Mouse (Mus musculus): ENCODE measurements around the gene Kmt2e. TPM values are rescaled to one million over a fixed set of nuclear protein-coding genes. Genes with fewer than 3 reads are reported as not detected.

The Kmt2e gene
- polyA plus RNA-seq, 1 experiment from 2014 or later = 69.0 TPM

- Histone ChIP-seq H3K27ac (no peak overlapping the region), H3K4me3 (no peak overlapping the region), H3K4me1 (peaks cover 19% of the 10 kb centered on the region; the same call in 1 of the 2 replicates), H3K27me3 (ENCODE audit: insufficient read depth, poor library complexity, severe bottlenecking) (no peaks in the 10 kb centered on the region), H3K36me3 (peaks cover 28% of the 10 kb centered on the region), H3K9me3 (no peaks in the 10 kb centered on the region)
- WGBS = 43% methylated on average over 1 of the region's 1 CpGs
- DNase-seq (ENCODE audit: low spot score) = no peak
These were observed 6.7 kb upstream of the Kmt2e start for GRCm38 (mm10) chr5:23427501-23427900.

GRCm38 (mm10) chr5:23431070-23431864 is 3.0 kb upstream of the Kmt2e start:
- H3K9me3 ChIP-seq = no peaks in the 10 kb centered on the region
- H3K27ac ChIP-seq = peak overlapping the region; percentile 100; the same call in 1 of the 2 replicates
- peaks cover 19% of the 10 kb centered on the region; the same call in 1 of the 2 replicates for H3K4me1 ChIP-seq
- WGBS = 26% methylated on average over 10 of the region's 10 CpGs
- peaks cover 9% of the 10 kb centered on the region; the same call in 1 of the 2 replicates for H3K36me3 ChIP-seq
- H3K27me3 ChIP-seq (ENCODE audit: insufficient read depth, poor library complexity, severe bottlenecking) = no peaks in the 10 kb centered on the region
- H3K4me3 ChIP-seq = peak overlapping the region; percentile 86
- no peak for DNase-seq (ENCODE audit: low spot score)

GRCm38 (mm10) chr5:23431948-23432707 is 2.1 kb upstream of the Kmt2e start:
- peak overlapping the region; percentile 100 for H3K27ac ChIP-seq
- DNase-seq (ENCODE audit: low spot score) = no peak
- 6% methylated on average over 10 of the region's 10 CpGs for WGBS
- peaks cover 4% of the 10 kb centered on the region; the same call in 1 of the 2 replicates for H3K36me3 ChIP-seq
- H3K27me3 ChIP-seq (ENCODE audit: insufficient read depth, poor library complexity, severe bottlenecking) = no peaks in the 10 kb centered on the region
- H3K9me3 ChIP-seq = no peaks in the 10 kb centered on the region
- H3K4me3 ChIP-seq = peak overlapping the region; percentile 86
- peaks cover 19% of the 10 kb centered on the region; the same call in 1 of the 2 replicates for H3K4me1 ChIP-seq

- under 1% methylated on average over 61 of the region's 61 CpGs for WGBS
- Histone ChIP-seq H3K9me3 (no peaks in the 10 kb centered on the region), H3K4me1 (peaks cover 15% of the 10 kb centered on the region; the same call in 1 of the 2 replicates), H3K4me3 (peak overlapping the region; percentile 86), H3K27ac (peak overlapping the region; percentile 100), H3K27me3 (ENCODE audit: insufficient read depth, poor library complexity, severe bottlenecking) (no peaks in the 10 kb centered on the region), H3K36me3 (no peaks in the 10 kb centered on the region)
- DNase-seq (ENCODE audit: low spot score) = peak; percentile 99
These were observed 1.3 kb upstream of the Kmt2e start for GRCm38 (mm10) chr5:23432708-23433645.

GRCm38 (mm10) chr5:23434598-23435481 is 599 bp downstream of the Kmt2e start:
- peak overlapping the region; percentile 100 for H3K27ac ChIP-seq
- H3K9me3 ChIP-seq = no peaks in the 10 kb centered on the region
- H3K36me3 ChIP-seq = no peaks in the 10 kb centered on the region
- H3K4me1 ChIP-seq = peaks cover 5% of the 10 kb centered on the region; the same call in 1 of the 2 replicates
- WGBS = under 1% methylated on average over 46 of the region's 46 CpGs
- H3K27me3 ChIP-seq (ENCODE audit: insufficient read depth, poor library complexity, severe bottlenecking) = no peaks in the 10 kb centered on the region
- DNase-seq (ENCODE audit: low spot score) = peak; percentile 81
- peak overlapping the region; percentile 86 for H3K4me3 ChIP-seq

- Histone ChIP-seq H3K4me1 (0 out of 2 replicates have a peak, but pooled peaks cover under 1% of the 10 kb centered on the region), H3K27ac (peak overlapping the region; percentile 100), H3K9me3 (no peaks in the 10 kb centered on the region), H3K36me3 (no peaks in the 10 kb centered on the region), H3K27me3 (ENCODE audit: insufficient read depth, poor library complexity, severe bottlenecking) (no peaks in the 10 kb centered on the region), H3K4me3 (peak overlapping the region; percentile 86)
- no peak for DNase-seq (ENCODE audit: low spot score)
- WGBS = 0% methylated on average over 13 of the region's 13 CpGs
These were observed 1.4 kb downstream of the Kmt2e start for GRCm38 (mm10) chr5:23435482-23436125.

- no peak for DNase-seq (ENCODE audit: low spot score)
- H3K9me3 ChIP-seq = no peaks in the 10 kb centered on the region
- H3K4me3 ChIP-seq = peak overlapping the region; percentile 86
- WGBS = 31% methylated on average over 2 of the region's 2 CpGs
- no peaks in the 10 kb centered on the region for H3K4me1 ChIP-seq
- H3K27ac ChIP-seq = no peak overlapping the region
- H3K36me3 ChIP-seq = no peaks in the 10 kb centered on the region
- no peaks in the 10 kb centered on the region for H3K27me3 ChIP-seq (ENCODE audit: insufficient read depth, poor library complexity, severe bottlenecking)
These were observed 2.5 kb downstream of the Kmt2e start for GRCm38 (mm10) chr5:23436735-23437134.

- H3K27ac ChIP-seq = no peak overlapping the region
- peaks cover 6% of the 10 kb centered on the region for H3K4me1 ChIP-seq
- no peaks in the 10 kb centered on the region for H3K27me3 ChIP-seq (ENCODE audit: insufficient read depth, poor library complexity, severe bottlenecking)
- no peak for DNase-seq (ENCODE audit: low spot score)
- WGBS = 85% methylated on average over 3 of the region's 3 CpGs
- no peak overlapping the region for H3K4me3 ChIP-seq
- no peaks in the 10 kb centered on the region for H3K36me3 ChIP-seq
- no peaks in the 10 kb centered on the region for H3K9me3 ChIP-seq
These were observed 5.6 kb downstream of the Kmt2e start for GRCm38 (mm10) chr5:23439857-23440256.

GRCm38 (mm10) chr5:23440572-23440971 is 6.3 kb downstream of the Kmt2e start:
- Histone ChIP-seq H3K4me3 (no peak overlapping the region), H3K27ac (no peak overlapping the region), H3K4me1 (peaks cover 6% of the 10 kb centered on the region), H3K9me3 (no peaks in the 10 kb centered on the region), H3K36me3 (no peaks in the 10 kb centered on the region), H3K27me3 (ENCODE audit: insufficient read depth, poor library complexity, severe bottlenecking) (no peaks in the 10 kb centered on the region)
- no peak for DNase-seq (ENCODE audit: low spot score)

GRCm38 (mm10) chr5:23441916-23442315 is 7.7 kb downstream of the Kmt2e start:
- H3K27ac ChIP-seq = no peak overlapping the region
- H3K9me3 ChIP-seq = no peaks in the 10 kb centered on the region
- no peak overlapping the region for H3K4me3 ChIP-seq
- no peaks in the 10 kb centered on the region for H3K27me3 ChIP-seq (ENCODE audit: insufficient read depth, poor library complexity, severe bottlenecking)
- peaks cover 6% of the 10 kb centered on the region for H3K4me1 ChIP-seq
- no peak for DNase-seq (ENCODE audit: low spot score)
- no peaks in the 10 kb centered on the region for H3K36me3 ChIP-seq
- 95% methylated on average over 1 of the region's 1 CpGs for WGBS

GRCm38 (mm10) chr5:23444411-23444810 is 10.2 kb downstream of the Kmt2e start:
- H3K4me3 ChIP-seq = no peak overlapping the region
- WGBS = 35% methylated on average over 4 of the region's 4 CpGs
- H3K4me1 ChIP-seq = peaks cover 6% of the 10 kb centered on the region
- H3K9me3 ChIP-seq = no peaks in the 10 kb centered on the region
- no peaks in the 10 kb centered on the region for H3K27me3 ChIP-seq (ENCODE audit: insufficient read depth, poor library complexity, severe bottlenecking)
- DNase-seq (ENCODE audit: low spot score) = no peak
- no peak overlapping the region for H3K27ac ChIP-seq
- no peaks in the 10 kb centered on the region for H3K36me3 ChIP-seq
